Mouse (Mus musculus): ENCODE results near the gene Syne2.

Syne2 gene

DNA sequence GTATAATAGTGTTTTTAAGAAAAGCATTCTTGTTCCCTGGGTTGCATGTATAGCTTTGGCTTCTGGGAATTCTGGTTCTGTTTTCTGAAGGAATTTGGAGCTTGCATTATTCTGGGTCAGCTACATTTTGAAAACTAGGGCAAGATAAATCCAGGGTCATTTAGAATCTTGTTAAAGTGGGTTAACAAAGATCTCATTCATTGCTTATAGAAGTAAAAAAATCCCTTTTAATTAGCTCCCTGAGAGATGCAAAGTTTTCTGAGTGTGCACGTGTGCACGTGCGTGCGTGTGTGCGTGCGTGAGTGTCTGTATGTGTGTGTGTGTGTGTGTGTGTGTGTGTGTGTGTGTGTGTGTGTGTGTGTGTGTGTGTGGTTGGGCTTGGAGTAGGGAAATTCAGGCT lies 42.9 kb downstream of the Syne2 start:
- no peak for DNase-seq (ENCODE audit: extremely low read depth, insufficient read length, low spot score)

DNA sequence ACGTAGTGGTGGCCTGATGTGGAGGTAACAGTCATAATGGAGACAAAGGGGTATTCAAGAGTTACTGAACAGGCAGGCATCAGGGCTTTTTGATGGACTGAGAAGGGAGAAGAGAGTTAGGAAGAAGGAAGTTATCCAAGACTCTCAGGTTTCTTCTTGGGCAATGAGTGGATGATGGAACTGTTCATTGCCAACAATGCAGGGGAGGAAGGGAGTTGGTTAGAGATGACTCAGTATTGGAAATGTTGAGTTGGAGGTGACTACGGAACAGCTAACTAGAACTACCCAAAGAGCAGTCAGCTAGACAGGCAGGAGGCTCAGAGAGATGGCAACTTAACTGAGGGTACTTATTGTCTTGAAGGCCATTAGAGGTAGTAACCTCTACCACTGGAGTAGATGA lies 47.2 kb downstream of the Syne2 start:
- no peak for DNase-seq (ENCODE audit: extremely low read depth, insufficient read length, low spot score)

DNA sequence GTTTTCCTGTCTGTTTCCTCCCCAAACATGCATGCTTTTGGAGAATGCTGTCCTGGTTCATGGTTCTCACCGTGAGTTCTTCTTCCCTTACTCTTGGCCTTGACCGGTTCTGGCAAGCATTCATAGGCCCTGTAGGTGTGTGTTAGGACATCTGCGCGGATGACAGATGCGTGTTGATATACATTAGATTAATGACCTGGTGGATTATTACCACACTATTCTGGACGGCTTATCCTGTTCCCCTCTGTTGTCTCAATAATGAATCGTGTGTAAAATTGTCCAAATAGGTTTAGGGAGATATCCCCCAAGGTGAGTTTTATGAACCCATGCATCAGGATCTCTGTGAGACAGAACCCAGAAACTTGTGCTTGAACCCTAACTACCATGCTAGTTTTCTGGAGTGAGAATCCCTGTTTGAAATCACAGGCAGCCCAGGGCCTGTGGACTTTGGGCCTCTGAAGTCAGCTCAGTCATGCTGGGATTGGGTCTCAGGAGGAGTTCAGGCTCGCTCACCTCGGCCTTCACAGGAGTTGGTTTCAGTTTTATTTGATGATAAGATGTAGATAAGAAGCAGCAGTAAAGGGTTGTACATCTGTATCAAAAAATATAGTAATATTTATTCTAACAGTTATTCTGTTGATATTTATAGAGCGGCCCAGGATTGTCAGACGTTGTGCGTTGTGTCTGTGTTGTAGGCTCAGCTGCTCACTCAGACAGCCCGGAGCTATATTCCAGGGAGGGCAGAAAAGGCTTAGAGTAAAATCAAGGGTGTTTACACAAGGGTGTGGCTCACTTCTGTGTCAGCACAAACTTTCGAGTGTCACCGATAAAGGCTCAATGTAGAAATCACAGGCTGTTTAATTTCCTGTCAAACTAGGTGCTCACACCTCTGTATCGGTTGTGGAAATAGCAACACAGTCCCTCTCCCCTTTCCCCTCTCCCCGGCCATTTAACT lies 48.8 kb downstream of the Syne2 start:
- no peak for DNase-seq (ENCODE audit: extremely low read depth, insufficient read length, low spot score)

DNA sequence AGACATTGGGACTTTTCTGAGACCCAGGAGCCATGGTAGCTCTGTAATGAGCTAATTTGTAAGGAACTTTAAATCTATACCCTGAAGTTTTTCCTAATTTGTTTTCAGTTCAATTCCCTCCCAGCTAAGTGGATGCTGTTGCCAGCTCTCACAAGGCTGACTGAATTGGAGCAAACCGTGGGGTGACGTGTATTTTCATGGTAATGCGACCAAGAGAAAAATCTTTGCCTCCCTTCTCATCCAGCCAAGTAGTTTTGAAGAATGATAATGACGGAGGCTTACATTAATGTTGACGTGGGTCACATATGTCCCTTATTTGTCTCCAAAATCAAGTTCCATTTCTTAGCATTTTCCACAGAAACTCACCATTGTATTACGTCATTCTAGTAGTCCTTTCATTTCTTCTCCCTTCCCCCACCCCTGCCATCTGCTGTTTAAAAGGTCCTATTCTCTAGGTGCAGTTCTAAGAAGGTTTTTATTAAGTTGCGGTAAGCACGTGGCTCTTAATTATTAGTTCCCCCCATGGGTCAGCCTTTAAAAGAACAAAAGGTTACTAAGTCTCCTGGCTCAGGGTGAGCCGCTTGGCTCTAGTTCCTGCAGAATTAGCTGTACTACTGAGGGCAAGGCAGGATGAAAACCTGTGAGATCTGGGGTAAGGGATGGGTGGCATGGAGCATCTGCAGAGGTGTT lies 55.8 kb downstream of the Syne2 start:
- DNase-seq (ENCODE audit: extremely low read depth, insufficient read length, low spot score): no peak

DNA sequence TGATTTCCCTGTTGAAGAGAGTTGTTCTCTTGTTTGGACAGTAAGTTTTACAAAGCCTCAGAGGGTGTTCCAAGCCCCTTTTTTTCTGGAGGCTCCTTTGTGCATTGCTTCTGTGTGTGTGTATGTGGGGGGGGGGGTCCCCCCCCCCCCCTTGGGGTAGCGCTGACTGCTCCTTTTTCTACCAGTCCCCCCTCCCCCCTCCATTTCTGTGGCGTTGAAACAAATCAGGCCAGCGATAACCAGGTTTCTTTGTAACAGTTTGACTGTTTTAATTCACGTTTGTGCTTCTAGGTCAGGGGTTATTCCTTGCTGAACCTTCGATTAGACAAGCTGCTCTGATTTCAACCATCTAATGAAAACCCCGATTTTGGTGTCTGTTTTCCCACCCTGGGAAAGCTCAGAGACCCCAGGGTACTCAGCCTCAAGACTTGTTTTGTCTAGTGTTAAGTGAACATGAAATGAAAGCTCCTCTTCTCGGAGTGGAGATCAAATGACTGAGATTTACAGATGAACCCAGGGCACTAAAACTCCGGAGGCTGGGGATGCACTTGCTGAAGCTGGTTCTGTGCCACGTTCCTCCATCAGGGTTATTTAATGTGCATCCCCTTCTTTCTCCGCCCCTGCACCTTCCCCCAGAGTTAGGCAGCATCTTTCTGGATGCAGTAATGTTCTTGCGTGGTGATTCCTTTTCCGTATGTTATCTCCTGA lies 56.5 kb downstream of the Syne2 start:
- no peak for DNase-seq (ENCODE audit: extremely low read depth, insufficient read length, low spot score)

DNA sequence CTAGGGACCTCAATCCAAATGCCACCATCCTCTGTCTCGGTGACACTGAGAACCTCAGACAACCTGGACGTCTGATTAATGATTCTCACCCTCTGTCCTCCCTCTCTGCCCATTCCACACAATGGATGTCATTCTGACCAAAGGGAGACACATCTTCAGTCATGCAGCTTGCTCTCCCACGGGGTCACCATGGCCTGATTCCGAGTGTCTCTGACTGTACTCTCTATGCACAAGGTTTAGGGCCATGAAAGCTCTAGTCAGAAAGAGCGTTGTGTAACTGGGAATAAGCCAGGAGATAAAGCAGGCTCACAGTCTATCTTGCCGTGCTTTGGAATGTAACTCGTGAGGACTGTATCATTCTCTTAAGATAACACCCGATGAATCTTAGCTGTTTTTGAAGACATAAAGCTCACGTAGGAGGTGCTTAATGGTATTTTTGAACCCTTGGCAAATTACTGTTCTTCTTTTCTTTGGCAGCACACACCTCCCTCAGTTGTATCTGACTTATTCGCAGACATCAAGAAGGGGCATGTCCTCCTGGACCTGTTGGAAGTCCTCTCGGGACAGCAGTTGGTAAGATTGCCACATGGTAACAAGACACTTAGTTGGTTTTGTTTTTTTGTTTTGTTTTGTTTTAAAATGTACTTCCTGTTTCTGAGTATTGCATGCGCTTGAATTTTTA lies 61.8 kb downstream of the Syne2 start:
- no peak for DNase-seq (ENCODE audit: extremely low read depth, insufficient read length, low spot score)

DNA sequence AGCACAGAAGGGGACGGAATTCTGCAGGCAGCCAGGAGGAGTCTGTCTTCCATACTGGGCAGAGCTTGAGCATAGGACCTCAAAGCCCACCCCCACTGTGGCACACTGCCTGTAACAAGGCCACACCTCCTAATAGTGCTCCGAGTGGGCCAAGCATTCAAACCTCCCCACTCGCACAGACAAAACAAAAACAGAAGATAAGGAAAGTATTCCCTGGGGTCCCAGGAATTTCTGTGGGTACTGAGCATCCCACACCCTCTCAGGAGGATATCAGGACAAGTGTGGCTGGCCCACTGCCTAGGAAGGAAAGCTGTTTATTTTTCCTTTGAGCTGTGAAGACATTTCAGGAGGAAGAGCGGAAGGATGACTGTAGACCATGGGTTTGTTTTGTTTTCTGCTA lies 63.6 kb downstream of the Syne2 start:
- no peak for DNase-seq (ENCODE audit: extremely low read depth, insufficient read length, low spot score)

DNA sequence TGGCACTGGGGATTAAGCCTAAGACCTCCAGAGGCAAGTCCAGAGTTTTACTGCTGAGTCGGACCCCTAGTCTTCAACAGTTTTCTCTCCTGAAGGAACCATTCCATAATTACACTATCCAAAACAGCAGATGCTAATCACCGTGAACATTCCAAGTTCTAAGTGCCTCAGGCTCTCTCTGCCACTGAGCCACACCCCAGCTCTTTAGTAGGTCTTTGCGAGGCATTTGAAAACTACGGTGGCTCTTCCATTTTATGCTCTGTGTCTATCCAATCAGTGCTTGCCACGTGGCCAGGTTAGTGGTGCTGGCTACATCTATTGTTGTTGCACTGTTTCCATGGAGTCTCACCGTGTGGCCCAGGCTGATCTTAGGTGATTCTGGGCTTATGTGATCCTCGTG lies 68.2 kb downstream of the Syne2 start:
- no peak for DNase-seq (ENCODE audit: extremely low read depth, insufficient read length, low spot score)

DNA sequence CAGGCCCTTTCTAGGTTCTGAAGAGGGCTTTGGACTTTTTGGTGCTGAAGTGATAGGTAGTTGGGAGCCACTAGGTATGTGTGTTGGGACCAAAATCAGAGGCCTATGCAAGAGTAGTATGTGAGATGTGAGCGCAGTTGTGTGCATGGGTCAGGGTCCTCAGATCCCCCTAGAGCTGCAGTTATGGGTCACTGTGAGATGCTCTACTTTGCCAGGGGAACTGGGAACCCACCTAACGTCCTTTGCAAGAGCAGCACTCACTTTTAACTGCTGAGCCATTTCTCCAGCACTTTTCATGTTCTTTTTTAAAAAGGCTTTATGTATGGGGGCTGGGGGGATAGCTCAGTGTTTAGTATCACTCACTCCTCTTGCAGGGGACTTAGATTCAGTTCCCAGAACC lies 69.0 kb downstream of the Syne2 start:
- DNase-seq (ENCODE audit: extremely low read depth, insufficient read length, low spot score): no peak

DNA sequence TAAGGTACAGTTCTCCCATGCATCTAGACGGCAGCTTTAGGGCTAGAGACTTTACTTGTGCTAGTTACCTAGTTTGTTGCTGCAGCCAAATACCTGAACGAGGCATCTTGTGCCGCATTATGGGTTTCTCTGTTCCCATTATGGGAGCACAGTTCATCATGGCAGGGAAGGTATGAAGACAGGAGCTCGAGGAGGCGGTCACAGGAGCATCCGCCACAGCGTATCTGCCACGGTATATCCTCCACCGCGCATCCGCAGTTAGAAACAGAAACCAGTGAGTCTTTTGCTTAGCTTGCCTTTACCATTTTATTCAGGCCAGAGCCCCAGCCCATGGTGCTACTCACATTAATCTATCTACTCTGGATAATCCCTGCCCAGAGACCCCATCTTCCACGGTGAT lies 70.8 kb downstream of the Syne2 start:
- DNase-seq (ENCODE audit: extremely low read depth, insufficient read length, low spot score): no peak

DNA sequence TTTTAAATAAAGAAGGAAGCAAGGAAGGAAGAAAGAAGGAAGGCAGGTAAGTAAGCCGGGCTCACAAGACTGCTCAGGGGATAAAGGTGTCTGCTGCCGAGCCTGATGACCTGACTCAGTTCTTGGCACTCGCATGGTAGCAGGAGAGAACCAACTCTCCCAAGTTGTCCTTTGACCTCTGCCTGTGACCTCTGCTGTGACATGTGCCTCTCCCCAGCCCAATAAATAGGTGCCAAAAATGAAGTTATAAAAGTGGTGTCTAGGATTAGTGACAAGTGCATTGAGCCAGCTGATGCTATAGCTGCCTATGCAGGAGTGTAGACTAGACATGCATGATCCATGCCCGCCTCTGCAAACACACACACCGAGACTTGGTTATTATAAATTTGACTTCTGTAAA lies 73.3 kb downstream of the Syne2 start:
- DNase-seq (ENCODE audit: extremely low read depth, insufficient read length, low spot score): no peak

DNA sequence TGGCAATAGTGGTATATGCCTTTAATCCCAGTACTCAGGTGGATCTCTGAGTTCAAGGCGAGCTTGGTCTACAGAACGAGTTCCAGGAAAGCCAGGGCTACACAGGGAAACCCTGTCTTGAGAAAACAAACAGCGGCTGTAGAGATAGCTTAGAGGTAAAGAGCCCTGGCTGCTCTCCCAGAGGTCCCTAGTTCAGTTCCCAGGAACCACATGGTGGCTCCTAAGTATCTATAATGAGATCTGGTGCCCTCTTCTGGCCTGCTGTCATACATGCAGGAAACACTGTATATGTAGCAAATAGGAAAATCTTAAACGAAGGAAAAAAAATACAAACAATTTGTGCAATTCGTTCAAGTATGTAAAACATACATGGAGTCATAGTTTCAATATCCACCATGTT lies 75.5 kb downstream of the Syne2 start:
- DNase-seq (ENCODE audit: extremely low read depth, insufficient read length, low spot score): no peak

DNA sequence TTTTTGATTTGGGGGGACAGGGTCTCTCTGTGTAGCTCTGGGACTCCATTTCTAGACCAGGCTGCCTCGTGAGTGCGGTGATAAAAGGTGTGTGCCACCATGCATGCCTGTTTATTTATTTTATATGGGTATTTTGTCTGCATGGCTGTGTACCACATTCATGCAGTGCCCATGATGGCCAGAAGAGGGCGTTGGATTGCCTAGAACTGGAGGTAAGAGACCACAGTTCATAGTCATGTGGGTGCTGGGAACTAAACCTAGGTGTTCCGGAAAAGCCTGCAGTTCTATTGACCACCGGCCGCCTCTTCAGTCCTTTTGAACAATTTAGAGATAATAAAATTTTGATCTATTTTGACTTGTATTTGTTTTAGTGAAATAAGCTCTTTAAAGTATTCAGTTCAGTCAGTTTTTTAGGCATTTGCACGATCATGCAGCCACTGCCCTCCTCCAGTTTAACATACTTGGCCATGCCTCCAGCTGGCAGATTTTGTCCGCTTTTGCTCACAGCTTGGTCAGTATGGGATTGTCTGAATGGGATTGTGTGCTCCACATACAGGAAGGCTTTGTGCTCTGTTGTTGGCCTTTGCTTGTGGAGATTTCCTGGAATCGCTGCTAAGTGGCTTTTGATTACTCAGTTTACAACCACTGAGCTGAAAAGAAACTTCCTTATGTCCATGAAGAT lies 76.5 kb downstream of the Syne2 start:
- no peak for DNase-seq (ENCODE audit: extremely low read depth, insufficient read length, low spot score)

DNA sequence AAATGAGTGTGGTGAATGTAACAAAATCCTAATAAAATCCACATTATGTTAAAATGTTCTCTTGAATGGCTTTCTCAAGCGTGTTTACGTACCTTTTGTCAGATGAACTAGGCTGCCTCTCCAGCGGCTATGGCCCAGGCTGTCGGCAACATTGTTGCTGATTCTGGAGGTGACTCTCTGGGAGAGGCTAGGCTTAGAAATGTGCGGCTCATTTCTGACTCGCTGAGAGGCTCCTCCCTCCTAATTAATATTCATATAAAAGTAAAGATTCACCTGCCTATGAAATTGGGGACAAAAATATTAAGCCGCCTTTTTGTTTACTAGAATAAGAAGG lies 77.0 kb downstream of the Syne2 start:
- no peak for DNase-seq (ENCODE audit: extremely low read depth, insufficient read length, low spot score)

DNA sequence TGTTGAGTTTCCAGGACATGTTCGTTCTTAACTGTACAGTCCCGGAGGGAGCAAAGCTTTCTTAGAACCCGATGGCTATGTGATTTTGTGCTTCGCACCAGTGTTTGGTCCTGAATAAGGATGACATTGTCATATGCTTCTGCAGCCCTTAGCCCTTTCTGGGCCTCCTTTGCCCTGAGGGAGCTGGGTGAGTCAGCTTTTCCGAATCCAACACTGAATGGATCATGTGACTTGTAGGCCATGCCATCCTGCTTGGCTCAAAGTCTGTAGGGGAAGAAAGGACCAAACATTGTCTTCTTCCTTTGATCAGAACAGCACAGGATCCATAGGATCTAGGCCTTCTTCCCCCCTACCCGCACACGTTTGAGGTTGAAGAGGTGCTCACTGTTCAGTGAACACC lies 79.9 kb downstream of the Syne2 start:
- peak; percentile 18 for DNase-seq (ENCODE audit: extremely low read depth, insufficient read length, low spot score)

DNA sequence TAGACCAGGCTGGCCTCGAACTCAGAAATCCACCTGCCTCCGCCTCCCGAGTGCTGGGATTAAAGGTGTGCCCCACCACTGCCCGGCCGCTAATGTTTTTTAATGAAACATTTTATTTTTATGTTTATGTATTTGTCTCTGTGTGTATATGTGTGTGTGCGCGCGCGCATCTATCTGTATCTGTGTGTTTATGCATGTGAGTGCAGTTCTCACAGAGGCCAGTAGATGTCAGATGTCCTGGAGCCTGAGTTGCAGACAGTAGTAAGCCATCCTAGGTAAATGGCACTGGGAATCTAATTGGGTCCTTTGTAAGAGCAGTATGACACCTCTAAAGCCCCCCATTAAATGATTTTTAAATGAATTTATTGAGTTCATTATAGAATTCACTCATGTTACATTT lies 83.8 kb downstream of the Syne2 start:
- DNase-seq (ENCODE audit: extremely low read depth, insufficient read length, low spot score): no peak

DNA sequence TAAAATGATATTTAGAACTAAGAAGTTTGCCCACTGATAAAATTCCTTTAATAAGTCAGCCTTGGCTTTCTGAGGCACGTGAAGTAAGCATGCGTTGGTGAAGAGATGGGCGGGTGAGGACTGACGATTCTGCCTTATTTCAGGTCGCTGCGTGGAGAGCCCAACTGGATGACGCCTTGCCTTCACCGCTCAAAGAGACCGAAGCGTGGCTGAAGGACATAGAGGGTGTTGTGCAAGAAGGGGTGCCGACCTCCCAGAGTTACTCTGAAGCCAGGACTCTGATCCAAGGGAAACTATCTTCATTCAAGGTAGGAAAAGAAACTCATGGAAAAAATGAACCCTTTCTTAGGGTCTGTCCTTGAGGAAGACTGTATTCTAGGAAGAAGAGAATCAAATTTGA lies 86.1 kb downstream of the Syne2 start:
- DNase-seq (ENCODE audit: extremely low read depth, insufficient read length, low spot score): no peak

DNA sequence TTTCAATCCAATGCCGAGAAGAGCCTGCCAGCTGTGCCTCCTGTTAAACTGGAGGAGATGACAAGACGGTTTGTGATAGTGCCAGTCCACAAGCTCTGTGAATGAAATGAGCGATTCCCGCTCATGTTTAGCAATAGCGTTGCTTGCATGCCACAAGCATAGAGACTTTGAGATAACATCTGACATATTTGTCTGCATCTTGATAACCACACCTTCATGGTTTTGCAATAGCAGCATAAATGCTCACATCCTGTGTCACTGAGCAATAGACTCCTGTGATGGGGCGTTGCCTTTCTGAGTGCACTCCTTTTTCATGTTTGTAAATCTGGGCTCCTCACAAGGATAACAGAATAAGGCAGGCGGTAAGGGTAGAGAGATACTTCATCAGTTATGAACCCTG lies 87.4 kb downstream of the Syne2 start:
- DNase-seq (ENCODE audit: extremely low read depth, insufficient read length, low spot score): no peak

DNA sequence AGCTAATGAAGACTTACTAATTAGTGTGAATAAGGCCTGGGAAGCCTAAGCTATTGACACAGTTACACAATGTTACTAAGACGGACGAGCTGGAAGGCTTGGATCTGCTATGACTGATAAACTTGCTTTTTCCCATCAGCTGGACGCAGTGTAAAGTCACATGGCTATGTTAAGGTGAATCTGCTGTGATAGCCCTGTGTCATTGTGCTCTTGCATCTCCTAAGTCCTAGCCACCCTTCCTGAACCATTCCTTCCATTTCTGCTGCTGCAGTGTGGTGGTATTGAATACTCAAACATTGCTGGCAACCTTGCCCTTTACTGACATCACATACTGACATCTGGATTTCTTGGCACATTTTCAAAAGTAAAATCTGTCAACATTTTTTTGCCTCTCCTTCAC lies 90.5 kb downstream of the Syne2 start:
- no peak for DNase-seq (ENCODE audit: extremely low read depth, insufficient read length, low spot score)

DNA sequence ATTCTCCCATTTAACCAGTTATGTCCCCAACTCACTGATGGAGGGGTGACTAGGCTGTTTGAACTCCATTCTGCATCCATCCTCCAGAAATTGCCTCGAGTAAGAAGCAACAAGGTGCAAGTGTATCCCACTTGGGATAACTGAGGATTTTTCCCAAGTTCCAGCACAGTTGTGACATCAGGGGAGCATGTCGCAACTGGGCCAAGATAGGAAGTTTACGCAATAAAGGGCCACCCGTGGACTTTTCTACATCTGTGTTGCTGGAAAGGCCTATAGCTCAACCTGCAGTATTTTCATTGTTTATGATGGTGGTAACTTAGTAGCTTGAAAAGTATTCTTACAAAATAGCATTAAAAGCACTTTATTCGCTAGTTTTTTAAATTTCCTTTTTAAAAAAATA lies 97.8 kb downstream of the Syne2 start:
- DNase-seq (ENCODE audit: extremely low read depth, insufficient read length, low spot score): no peak

DNA sequence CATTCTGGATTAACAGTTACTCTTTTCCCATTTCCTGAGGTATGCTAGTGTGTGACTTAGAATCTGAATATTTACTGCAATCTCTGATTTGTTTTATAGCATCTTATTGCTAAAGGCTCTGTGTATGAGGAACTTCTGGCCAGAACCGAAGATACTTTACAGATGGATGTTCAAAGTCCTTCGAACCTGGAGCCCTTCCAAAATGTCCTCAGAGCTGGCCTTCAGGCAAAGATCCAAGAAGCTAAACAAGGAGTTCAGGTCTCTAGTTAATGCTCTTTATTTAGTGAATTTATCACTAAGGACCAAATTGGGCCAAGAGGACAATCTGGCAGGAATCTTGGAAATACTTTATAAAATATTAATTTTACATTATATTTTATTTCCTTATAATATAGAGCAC lies 100.5 kb downstream of the Syne2 start:
- DNase-seq (ENCODE audit: extremely low read depth, insufficient read length, low spot score): no peak

Data from 3134 (cell line).